Mouse (Mus musculus): Measurements from ENCODE around the gene Lman2l. TPM values are rescaled to one million over a fixed set of nuclear protein-coding genes. Genes with fewer than 3 reads are reported as not detected.

Gene Lman2l
- polyA plus RNA-seq, 1 experiment from 2014 or later = 41.5 TPM

DNA sequence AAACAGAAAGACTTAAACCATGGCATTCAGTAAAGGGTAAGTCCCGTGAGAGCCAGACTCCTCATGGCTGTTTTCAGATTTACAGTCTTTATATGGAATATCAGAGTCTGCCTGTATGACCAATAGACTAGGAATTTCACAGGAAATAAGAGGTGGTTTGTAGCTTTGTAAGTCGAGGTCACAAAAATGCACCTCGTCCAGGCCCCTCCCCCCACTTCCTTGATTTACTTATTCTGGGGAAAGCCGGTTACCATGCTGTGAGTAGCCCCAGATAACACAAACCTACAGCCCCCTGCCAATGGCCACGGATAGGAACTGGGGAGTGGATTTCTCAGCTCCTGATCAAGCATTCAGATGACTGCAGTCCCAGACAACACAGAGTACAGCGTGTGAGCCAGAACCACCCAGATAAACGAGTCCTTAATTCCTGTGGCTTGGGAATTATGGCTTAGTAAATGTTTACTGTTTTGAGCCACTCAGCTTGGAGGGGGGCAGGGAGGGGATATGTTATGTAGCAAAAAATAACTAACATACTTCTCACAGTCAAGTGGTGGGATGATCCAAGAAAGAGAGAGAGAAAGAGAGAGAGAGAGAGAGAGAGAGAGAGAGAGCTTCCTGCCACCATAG, 12.4 kb upstream of the Lman2l start:
- H3K4me1 ChIP-seq (replicated peaks) = peaks cover 9% of the 10 kb centered on the region; the same call in 1 of the 2 replicates
- no peaks in the 10 kb centered on the region for H3K36me3 ChIP-seq
- H3K4me3 ChIP-seq = no peak overlapping the region
- no peak overlapping the region for H3K4me2 ChIP-seq
- no peaks in the 10 kb centered on the region for H3K27me3 ChIP-seq
- 15% methylated on average over 7 of the region's 7 CpGs for WGBS
- no peak overlapping the region for H3K9ac ChIP-seq
- ATAC-seq (replicated peaks; ENCODE audit: insufficient number of reproducible peaks, insufficient read depth, low FRiP score, low read depth) = no peak
- 0 out of 2 replicates have a peak overlapping the region, but pooled peaks have one; percentile 15 for H3K27ac ChIP-seq
- H3K9me3 ChIP-seq (replicated peaks) = no peaks in the 10 kb centered on the region

DNA sequence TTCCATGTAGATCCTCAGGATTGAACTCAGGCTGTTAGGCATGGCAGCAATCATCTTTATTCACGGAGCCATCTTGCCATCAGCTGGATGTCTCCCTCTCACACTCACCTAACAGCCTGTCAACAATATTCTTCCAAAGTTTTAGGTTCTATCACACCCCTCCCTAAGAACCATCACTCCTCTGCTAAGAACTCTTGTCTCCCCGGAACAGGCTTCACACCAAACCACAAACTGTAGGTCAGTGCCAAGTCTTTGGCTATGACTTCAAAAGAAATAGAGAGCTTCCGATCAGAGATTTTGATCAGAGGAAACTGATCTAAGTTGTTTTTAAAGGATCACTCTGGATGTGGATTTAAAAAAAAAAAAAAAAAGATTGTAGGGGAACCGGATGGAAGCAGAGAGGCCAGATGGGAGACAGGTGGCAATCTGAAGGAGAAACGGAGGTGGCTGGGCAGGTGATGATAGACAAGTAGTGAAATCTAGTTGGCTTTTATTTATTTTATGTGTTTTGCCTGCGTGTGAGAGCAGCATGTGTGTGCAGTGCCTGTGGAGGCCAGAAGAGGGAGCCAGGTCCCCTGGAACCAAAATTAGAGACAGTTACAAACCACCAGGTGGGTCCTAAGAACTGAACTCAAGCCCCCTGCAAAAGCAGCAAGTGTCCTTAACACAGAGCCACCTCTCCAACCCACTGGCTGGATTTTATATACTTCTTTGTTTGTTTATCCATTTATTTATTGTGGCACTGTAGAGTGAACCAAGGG, 9.2 kb upstream of the Lman2l start:
- Histone ChIP-seq H3K36me3 (no peaks in the 10 kb centered on the region), H3K27me3 (no peaks in the 10 kb centered on the region), H3K9me3 (replicated peaks) (no peaks in the 10 kb centered on the region), H3K4me1 (replicated peaks) (peaks cover 9% of the 10 kb centered on the region; the same call in 1 of the 2 replicates), H3K4me2 (no peak overlapping the region), H3K4me3 (no peak overlapping the region), H3K9ac (no peak overlapping the region), H3K27ac (no peak overlapping the region)
- WGBS = 78% methylated on average over 6 of the region's 6 CpGs
- ATAC-seq (replicated peaks; ENCODE audit: insufficient number of reproducible peaks, insufficient read depth, low FRiP score, low read depth) = no peak

DNA sequence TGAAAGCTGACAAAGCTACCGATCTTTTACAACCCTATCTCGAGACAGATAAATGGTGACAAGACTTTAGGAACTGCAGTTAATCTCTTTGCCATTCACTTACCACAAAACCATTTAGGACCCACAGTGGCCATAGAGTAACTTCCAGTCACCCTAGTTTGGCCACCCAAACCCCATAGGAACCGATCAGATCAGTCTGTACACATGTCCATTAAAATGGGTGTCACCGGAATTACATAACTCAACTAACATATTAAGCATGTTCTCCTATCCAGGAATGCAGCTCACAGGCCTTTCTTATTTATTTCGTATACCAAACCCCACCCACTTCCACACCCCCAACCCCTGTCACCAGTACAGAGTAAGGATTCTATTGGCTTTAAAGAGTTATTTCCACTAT, 1.8 kb upstream of the Lman2l start:
- no peak overlapping the region for H3K9ac ChIP-seq
- no peak overlapping the region for H3K27ac ChIP-seq
- no peak overlapping the region for H3K4me2 ChIP-seq
- H3K4me1 ChIP-seq (replicated peaks) = peaks cover 10% of the 10 kb centered on the region
- WGBS = 80% methylated on average over 5 of the region's 5 CpGs
- no peak overlapping the region for H3K4me3 ChIP-seq
- no peaks in the 10 kb centered on the region for H3K9me3 ChIP-seq (replicated peaks)
- no peak for ATAC-seq (replicated peaks; ENCODE audit: insufficient number of reproducible peaks, insufficient read depth, low FRiP score, low read depth)
- no peaks in the 10 kb centered on the region for H3K27me3 ChIP-seq
- 0 out of 2 replicates have a peak, but pooled peaks cover 9% of the 10 kb centered on the region for H3K36me3 ChIP-seq

DNA sequence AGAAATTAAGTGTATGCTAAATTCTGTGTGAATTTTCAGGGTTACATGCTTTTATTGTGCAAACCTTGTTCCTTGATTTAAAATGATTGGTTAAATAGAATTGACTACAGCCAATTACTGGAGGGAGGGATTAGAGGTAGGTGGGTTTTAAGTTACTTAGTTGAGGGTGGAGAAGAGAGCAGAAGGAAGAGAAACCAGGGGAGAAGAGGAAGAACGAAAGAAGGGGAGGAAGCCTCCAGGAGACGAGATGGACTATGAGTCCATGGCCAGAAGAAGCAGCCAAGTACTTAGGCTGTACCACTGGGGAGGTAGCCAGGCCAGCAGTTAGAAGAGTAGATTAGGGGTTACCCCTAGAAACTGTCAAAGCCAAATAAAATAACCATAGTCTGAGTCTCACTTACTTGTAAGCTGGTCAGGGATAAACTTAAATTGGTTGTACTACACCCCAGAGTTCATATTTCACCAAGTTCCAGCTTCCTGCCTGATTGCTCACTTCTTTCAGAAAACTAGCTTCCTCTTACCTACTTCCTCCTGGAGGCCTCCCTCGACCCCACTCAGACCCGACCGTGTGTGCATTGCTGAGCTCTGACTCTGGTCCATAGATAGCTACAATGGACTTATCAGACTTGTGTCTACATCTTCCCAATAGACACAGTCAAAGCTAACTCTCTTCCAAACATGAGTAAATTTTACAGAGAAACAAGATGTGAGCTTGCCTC, 1.2 kb upstream of the Lman2l start:
- 70% methylated on average over 5 of the region's 5 CpGs for WGBS
- H3K36me3 ChIP-seq = 0 out of 2 replicates have a peak, but pooled peaks cover 15% of the 10 kb centered on the region
- no peak overlapping the region for H3K4me2 ChIP-seq
- peaks cover 10% of the 10 kb centered on the region for H3K4me1 ChIP-seq (replicated peaks)
- H3K9me3 ChIP-seq (replicated peaks) = no peaks in the 10 kb centered on the region
- no peak overlapping the region for H3K9ac ChIP-seq
- ATAC-seq (replicated peaks; ENCODE audit: insufficient number of reproducible peaks, insufficient read depth, low FRiP score, low read depth) = no peak
- no peak overlapping the region for H3K27ac ChIP-seq
- H3K4me3 ChIP-seq = no peak overlapping the region
- H3K27me3 ChIP-seq = no peaks in the 10 kb centered on the region

DNA sequence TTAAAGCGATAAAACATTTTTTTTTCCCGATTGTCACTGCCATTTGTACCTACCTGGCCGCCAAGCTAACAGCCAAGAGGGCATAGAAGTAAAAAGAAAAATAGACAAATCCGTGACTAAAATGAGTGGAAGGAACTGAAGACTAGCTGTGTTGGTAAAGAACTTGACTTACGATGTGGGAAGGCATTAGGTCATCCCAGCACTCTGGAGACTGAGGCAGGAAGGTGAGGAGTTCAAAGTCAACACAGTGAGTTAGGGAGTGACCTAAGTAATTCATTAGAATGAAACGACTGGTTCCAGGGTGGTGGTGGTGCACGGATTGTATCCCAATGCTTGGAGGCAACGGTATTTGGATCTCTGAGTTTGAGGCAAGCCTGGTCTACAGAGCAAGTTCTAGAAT, 437 bp upstream of the Lman2l start:
- H3K36me3 ChIP-seq = 0 out of 2 replicates have a peak, but pooled peaks cover 15% of the 10 kb centered on the region
- no peak overlapping the region for H3K27ac ChIP-seq
- no peak for ATAC-seq (replicated peaks; ENCODE audit: insufficient number of reproducible peaks, insufficient read depth, low FRiP score, low read depth)
- 41% methylated on average over 8 of the region's 8 CpGs for WGBS
- no peaks in the 10 kb centered on the region for H3K27me3 ChIP-seq
- no peak overlapping the region for H3K9ac ChIP-seq
- no peaks in the 10 kb centered on the region for H3K9me3 ChIP-seq (replicated peaks)
- H3K4me1 ChIP-seq (replicated peaks) = peaks cover 10% of the 10 kb centered on the region
- peak overlapping the region; percentile 28 for H3K4me2 ChIP-seq
- H3K4me3 ChIP-seq = peak overlapping the region; percentile 97

DNA sequence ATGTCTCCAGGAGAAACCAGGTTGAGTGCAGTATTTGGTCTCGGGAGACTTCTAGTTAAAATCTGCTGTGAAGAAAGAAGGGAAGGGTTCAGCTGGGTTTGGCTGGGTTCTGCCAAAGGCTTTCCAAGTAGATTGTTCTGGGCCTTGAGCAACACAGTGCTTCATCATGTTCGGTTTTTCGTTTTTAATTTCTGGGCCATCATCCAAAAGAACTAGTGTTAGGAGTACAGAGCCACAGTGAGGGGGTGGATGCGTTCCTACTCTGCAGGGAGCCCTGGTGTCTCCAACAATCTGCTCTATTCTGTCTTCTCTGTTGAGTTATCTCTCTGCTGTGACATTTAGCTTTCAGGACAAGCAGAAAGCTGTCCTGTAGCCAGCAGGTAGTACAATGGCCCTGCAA, 4.0 kb downstream of the Lman2l start:
- H3K4me2 ChIP-seq = no peak overlapping the region
- 79% methylated on average over 4 of the region's 4 CpGs for WGBS
- peaks cover 10% of the 10 kb centered on the region for H3K4me1 ChIP-seq (replicated peaks)
- no peaks in the 10 kb centered on the region for H3K27me3 ChIP-seq
- H3K27ac ChIP-seq = no peak overlapping the region
- H3K9ac ChIP-seq = no peak overlapping the region
- no peaks in the 10 kb centered on the region for H3K9me3 ChIP-seq (replicated peaks)
- peaks cover 53% of the 10 kb centered on the region for H3K36me3 ChIP-seq
- H3K4me3 ChIP-seq = no peak overlapping the region
- no peak for ATAC-seq (replicated peaks; ENCODE audit: insufficient number of reproducible peaks, insufficient read depth, low FRiP score, low read depth)

DNA sequence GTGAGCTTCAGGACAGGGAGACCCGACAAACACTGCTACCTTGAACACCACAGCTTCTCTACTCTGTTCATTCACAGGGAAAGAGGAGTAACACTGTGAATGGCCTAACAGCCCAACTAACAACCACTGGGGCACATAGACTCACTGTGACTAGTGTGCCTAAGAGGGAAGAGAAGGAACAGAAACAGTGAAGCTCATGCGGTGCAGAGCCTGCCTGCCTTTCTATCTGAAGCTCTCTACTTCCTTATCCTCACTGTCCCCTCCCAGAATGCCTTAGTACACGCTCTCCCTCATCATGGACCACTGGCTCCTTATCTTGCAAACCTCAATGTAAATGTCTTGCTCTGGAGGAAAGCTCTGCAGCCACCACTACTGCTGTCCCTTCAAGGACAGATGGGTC, 7.8 kb downstream of the Lman2l start:
- no peak overlapping the region for H3K4me3 ChIP-seq

DNA sequence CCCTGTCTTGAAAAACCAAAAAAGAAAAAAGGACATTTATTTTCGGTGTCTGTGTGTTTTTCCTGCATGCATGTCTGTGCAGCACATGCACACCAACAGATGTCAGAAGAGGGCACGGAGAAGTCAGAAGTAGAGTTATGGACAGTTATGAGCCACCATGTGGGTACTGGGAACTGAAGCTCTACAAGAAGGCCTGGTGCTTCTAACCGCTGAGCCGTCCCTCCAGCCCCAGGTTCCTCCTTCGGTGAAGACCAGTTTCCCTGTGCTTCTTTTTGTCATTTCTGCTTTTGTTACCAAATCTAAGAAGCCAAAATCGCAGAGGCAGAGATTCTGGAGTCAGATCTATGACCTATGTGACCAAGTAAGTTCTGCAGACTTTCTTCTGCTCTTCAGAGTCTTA, 8.6 kb downstream of the Lman2l start:
- no peak overlapping the region for H3K4me2 ChIP-seq
- no peak overlapping the region for H3K9ac ChIP-seq
- no peaks in the 10 kb centered on the region for H3K9me3 ChIP-seq (replicated peaks)
- no peaks in the 10 kb centered on the region for H3K4me1 ChIP-seq (replicated peaks)
- peaks cover 68% of the 10 kb centered on the region for H3K36me3 ChIP-seq
- no peak overlapping the region for H3K27ac ChIP-seq
- H3K27me3 ChIP-seq = no peaks in the 10 kb centered on the region
- H3K4me3 ChIP-seq = no peak overlapping the region
- 91% methylated on average over 6 of the region's 6 CpGs for WGBS
- no peak for ATAC-seq (replicated peaks; ENCODE audit: insufficient number of reproducible peaks, insufficient read depth, low FRiP score, low read depth)

More for the DNA sequence above, 7.8 kb downstream of the Lman2l start:
- Histone ChIP-seq H3K4me2 (no peak overlapping the region), H3K27me3 (no peaks in the 10 kb centered on the region), H3K4me1 (replicated peaks) (no peaks in the 10 kb centered on the region), H3K27ac (no peak overlapping the region), H3K36me3 (peaks cover 71% of the 10 kb centered on the region), H3K9me3 (replicated peaks) (no peaks in the 10 kb centered on the region), H3K9ac (no peak overlapping the region)
- no peak for ATAC-seq (replicated peaks; ENCODE audit: insufficient number of reproducible peaks, insufficient read depth, low FRiP score, low read depth)
- WGBS = 89% methylated on average over 3 of the region's 3 CpGs

DNA sequence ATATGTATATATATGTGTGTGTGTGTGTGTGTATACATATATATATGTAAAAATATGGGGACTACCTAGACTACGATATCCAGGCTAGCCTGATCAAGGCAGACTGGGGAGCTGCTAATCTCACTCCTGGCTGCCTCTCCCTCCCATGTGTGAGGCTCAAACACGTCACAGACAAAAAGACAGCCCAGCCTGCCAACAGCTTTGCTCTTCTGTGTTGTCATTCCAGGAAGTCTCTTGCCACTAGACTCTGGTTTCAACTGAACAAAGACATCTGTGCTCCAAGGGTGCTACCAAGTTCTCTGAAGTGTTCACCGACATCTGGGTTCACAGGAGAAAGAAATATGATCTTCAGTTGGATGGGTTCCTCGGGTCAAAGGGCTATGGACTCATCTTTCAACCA, 10.0 kb downstream of the Lman2l start:
- H3K9ac ChIP-seq = no peak overlapping the region
- 57% methylated on average over 4 of the region's 4 CpGs for WGBS
- no peak for ATAC-seq (replicated peaks; ENCODE audit: insufficient number of reproducible peaks, insufficient read depth, low FRiP score, low read depth)
- no peak overlapping the region for H3K4me2 ChIP-seq
- peaks cover 2% of the 10 kb centered on the region; the same call in 1 of the 2 replicates for H3K4me1 ChIP-seq (replicated peaks)
- no peak overlapping the region for H3K27ac ChIP-seq
- no peaks in the 10 kb centered on the region for H3K27me3 ChIP-seq
- H3K4me3 ChIP-seq = no peak overlapping the region
- H3K36me3 ChIP-seq = peaks cover 76% of the 10 kb centered on the region
- H3K9me3 ChIP-seq (replicated peaks) = no peaks in the 10 kb centered on the region

DNA sequence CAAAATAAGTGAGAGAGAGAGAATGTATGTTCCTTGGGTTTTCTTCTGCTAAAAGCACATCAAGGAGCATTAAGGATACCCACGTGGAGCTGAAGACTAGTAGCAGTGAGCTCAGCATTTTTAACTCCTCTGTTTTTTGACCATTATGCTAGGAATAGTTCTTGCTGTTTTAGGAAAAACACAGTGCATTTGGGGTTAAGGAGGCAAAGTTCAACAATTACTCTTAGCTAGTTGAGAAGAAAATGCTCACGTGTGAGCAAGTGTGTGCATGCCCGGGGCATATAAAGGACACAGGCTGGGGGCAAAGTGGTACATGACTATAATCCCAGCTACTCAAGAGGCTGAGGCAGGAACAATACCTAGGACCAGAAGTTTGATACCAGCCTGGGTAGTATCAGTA, 11.5 kb downstream of the Lman2l start:
- H3K27me3 ChIP-seq = no peaks in the 10 kb centered on the region
- no peaks in the 10 kb centered on the region for H3K9me3 ChIP-seq (replicated peaks)
- no peak overlapping the region for H3K27ac ChIP-seq
- H3K36me3 ChIP-seq = peaks cover 64% of the 10 kb centered on the region
- H3K9ac ChIP-seq = no peak overlapping the region
- peaks cover 4% of the 10 kb centered on the region; the same call in 1 of the 2 replicates for H3K4me1 ChIP-seq (replicated peaks)
- no peak for ATAC-seq (replicated peaks; ENCODE audit: insufficient number of reproducible peaks, insufficient read depth, low FRiP score, low read depth)
- H3K4me3 ChIP-seq = no peak overlapping the region
- H3K4me2 ChIP-seq = no peak overlapping the region
- 89% methylated on average over 3 of the region's 3 CpGs for WGBS

DNA sequence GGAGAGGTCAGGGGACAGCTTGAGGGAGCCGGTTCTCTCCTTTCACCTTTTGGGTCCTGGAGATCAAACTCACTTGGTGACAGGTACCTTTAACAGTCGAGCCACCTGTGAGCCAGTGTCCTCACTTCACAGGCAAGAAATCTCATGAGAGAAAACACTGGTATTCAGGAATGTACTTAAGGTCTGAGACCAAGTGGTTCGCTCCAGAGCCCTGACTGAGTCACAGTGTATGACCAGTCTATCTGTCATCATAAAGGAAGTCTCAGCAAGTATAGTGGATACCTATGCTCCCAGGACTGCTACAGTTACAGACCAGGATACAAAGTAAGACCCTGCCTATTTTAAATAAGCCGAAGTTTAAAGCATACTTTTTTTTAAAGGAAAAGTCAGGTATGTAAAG, 12.1 kb downstream of the Lman2l start:
- H3K9me3 ChIP-seq (replicated peaks) = no peaks in the 10 kb centered on the region
- peaks cover 61% of the 10 kb centered on the region for H3K36me3 ChIP-seq
- H3K9ac ChIP-seq = no peak overlapping the region
- H3K4me3 ChIP-seq = no peak overlapping the region
- no peak for ATAC-seq (replicated peaks; ENCODE audit: insufficient number of reproducible peaks, insufficient read depth, low FRiP score, low read depth)
- H3K4me1 ChIP-seq (replicated peaks) = peaks cover 4% of the 10 kb centered on the region; the same call in 1 of the 2 replicates
- 75% methylated on average over 4 of the region's 4 CpGs for WGBS
- no peak overlapping the region for H3K27ac ChIP-seq
- no peak overlapping the region for H3K4me2 ChIP-seq
- H3K27me3 ChIP-seq = no peaks in the 10 kb centered on the region

Measured in heart, embryonic 15.5 days (tissue).